Mouse (Mus musculus) E14TG2a.4 (cell line): ENCODE measurements at regions not wholly inside any gene's neighbourhood (a gene's known extent, or its start where the extent isn't known, plus 50 kb on each side); places are given as distances from the start of the nearest gene placed in this dataset.

Experiments used
- CTCF ChIP-seq: conservative IDR thresholded peaks from 2 replicates; pipeline ENCODE4 v1.5.1; 2014; ENCODE audit warnings: low read length
- POU5F1 ChIP-seq: IDR thresholded peaks from 2 replicates; pipeline ENCODE4 v1.6.1; 2014; ENCODE audit warnings: low read length, borderline replicate concordance

- TF ChIP-seq CTCF (no peak), POU5F1 (no peak)
Observed at GRCm38 (mm10) chr14:106506921-106507320, 400.9 kb downstream of the Trim52 start.
